Mouse (Mus musculus) neural tube, embryonic 11.5 days (tissue): ENCODE results near the gene Ipo8. TPM values are rescaled to one million over a fixed set of nuclear protein-coding genes. Genes with fewer than 3 reads are reported as not detected.

Experiments
- ATAC-seq: fragments of 200-750 bp; cut with Nextera tagmentation; 2 replicates; pipeline ENCODE4 v1.8.0; 2017; ENCODE audit warnings: moderate number of reproducible peaks, mild to moderate bottlenecking, moderate TSS enrichment, moderate library complexity; ENCODE audit not compliant: insufficient read depth, low FRiP score, low TSS enrichment
- DNase-seq: peaks from one replicate; pipeline ENCODE4 v3.0.0-alpha.2; 2015; ENCODE audit warnings: low spot score
- H3K27ac ChIP-seq: fragments of 300-500 bp; sonication (generic); 2 replicates; pipeline ENCODE4 v1.5.1; 2014; ENCODE audit warnings: low read depth, mild to moderate bottlenecking, low read length
- H3K27me3 ChIP-seq: fragments of 300-500 bp; sonication (generic); 2 replicates; pipeline ENCODE4 v1.6.1; 2014; ENCODE audit warnings: mild to moderate bottlenecking, low read length, mixed read lengths; ENCODE audit not compliant: control insufficient read depth, insufficient read depth
- H3K36me3 ChIP-seq: fragments of 300-500 bp; sonication (generic); 2 replicates; pipeline ENCODE4 v1.6.1; 2014; ENCODE audit warnings: mild to moderate bottlenecking, low read length, moderate library complexity, mixed read lengths; ENCODE audit not compliant: control insufficient read depth, insufficient read depth
- H3K4me1 ChIP-seq: fragments of 300-500 bp; sonication (generic); 2 replicates; pipeline ENCODE4 v1.6.1; 2014; ENCODE audit warnings: low read length, mixed read lengths; ENCODE audit not compliant: control insufficient read depth, insufficient read depth
- H3K4me2 ChIP-seq: fragments of 300-500 bp; sonication (generic); 2 replicates; pipeline ENCODE4 v1.6.1; 2014; ENCODE audit warnings: low read depth, mild to moderate bottlenecking, moderate library complexity
- H3K4me3 ChIP-seq: fragments of 300-500 bp; sonication (generic); 2 replicates; pipeline ENCODE4 v1.5.1; 2014; ENCODE audit warnings: low read depth, low read length
- H3K9ac ChIP-seq: fragments of 300-500 bp; sonication (generic); 2 replicates; pipeline ENCODE4 v1.6.1; 2014; ENCODE audit warnings: mild to moderate bottlenecking, low read length
- H3K9me3 ChIP-seq: fragments of 300-500 bp; sonication (generic); 2 replicates; pipeline ENCODE4 v1.6.1; 2016; ENCODE audit warnings: low read length; ENCODE audit not compliant: control insufficient read depth
- WGBS: fragments of 180-500 bp; shearing (Covaris S2); extraction: QIAGEN DNeasy Blood & Tissue Kit; methylation state at CpG from one replicate; pipeline ENCODE4 v1.1.7; 2014; 5-methylcytosine and 5-hydroxymethylcytosine counted together
- polyA plus RNA-seq: library from polyadenylated mRNA; unstranded; fragments of >200 nt; fragmentation: Nextera tagmentation; extraction: Ambion mirVana; gene quantifications from 2 replicates; pipeline ENCODE4 v1.2.1, GENCODE M21; 2014

The Ipo8 gene
- 25.1 and 28.1 TPM in 2 replicates for polyA plus RNA-seq

DNA sequence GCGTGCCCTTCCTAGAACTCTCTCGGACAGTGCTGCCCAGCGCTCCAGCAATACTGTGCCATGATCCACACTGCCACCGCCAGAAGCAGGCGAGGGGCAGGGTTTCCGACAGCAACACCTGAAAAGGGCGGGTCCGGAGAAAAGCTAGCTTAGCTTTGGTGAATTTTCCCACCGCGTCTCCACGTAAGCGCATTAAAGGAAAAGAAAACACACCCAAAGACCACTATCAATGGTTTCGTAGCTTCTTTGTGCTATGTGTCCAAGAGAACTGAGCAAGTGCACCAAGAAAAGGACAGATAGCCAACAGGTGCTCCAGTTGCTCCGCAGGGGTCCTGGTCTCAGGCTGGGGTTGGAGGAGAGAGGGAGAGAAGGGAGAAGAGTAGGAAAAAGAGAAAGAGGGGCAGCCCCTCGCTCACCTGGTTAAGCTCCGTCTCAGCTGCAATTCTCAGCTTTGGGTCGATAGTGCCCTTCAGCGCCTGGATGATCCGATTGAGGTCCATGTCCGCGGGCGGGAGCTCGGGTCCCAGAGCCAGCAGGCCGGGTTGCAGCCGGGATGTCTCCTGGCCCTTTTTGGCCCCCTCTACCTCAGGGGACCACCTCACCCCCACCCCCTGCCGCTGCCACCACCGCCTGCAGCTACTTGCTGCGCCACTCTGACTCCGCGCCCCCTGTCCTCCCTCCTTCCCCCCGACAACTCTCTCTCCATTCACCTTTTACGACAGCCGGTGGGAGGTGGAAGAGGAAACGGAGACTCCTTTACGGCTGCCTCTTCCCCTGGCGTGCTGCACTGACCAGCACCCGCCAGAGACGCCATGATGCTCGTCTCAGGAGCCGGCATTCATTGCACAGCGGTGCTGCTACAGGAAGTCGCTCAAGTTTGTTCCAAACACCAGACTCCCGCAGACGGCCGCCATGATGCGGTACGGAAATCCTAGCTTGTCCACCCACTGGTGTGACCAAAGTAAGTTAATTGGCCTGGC, at the start of gene Ipo8:
Gene Ipo8 (minus strand): TSS at position 720 of the 980 bp plus-strand sequence.
- H3K4me1 ChIP-seq, result peaks cover 4% of the 10 kb centered on the region; the same call in 1 of the 2 replicates
- no peaks in the 10 kb centered on the region for H3K27me3 ChIP-seq
- H3K27ac ChIP-seq, result no peak within 1 kb of the TSS
- peak within 1 kb of the TSS; percentile 94 for H3K4me2 ChIP-seq
- H3K4me3 ChIP-seq, result peak within 1 kb of the TSS; percentile 83
- ATAC-seq (peak; percentile 97), DNase-seq (peak; percentile 92)
- H3K9me3 ChIP-seq, result no peaks in the 10 kb centered on the region
- no peaks in the 10 kb centered on the region for H3K36me3 ChIP-seq
- WGBS, result 1% methylated on average over 47 of the region's 47 CpGs
- peak within 1 kb of the TSS; percentile 55 for H3K9ac ChIP-seq

DNA sequence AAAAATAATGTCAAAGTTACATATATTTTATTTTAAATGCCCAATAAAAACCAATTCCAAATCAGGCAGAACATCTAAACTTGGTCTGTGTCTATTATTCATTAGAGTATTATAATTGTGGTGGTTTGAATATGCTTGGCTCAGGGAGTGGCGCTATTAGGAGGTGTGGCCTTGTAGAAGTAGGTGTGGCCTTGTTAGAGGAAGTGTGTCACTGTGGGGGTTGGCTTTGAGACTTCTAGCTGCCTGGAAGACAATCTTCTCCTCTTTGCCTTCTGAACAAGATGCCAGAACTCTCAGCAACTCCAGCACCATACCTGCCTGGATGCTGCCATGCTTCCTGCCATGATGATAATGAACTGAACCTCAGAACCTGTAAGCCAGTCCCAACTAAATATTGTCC, 42.6 kb upstream of the Ipo8 start:
- Histone ChIP-seq H3K27ac (no peak overlapping the region), H3K4me1 (no peaks in the 10 kb centered on the region), H3K9me3 (no peaks in the 10 kb centered on the region), H3K4me2 (no peak overlapping the region), H3K36me3 (no peaks in the 10 kb centered on the region), H3K27me3 (no peaks in the 10 kb centered on the region), H3K4me3 (no peak overlapping the region), H3K9ac (no peak overlapping the region)
- 79% methylated on average over 1 of the region's 1 CpGs for WGBS
- DNase-seq (no peak), ATAC-seq (no peak)

DNA sequence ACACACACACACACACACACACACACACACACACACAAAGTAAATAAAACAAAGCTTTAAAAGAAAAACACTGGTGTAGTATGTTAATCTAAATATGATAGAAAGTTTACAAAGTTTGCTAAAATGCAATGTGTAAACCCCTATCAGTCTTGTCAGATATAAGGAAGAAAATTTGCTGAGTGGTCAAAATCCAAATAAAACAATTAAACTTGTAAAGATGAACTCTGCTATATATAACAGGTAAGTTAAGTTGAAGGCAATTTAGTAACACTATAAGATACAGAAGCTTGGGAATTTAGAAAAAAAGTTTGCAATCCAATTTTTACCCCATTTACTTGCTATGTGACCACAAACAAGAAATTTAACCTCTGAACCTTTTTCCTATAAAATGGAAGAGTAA, 14.4 kb upstream of the Ipo8 start:
- H3K4me2 ChIP-seq, result no peak overlapping the region
- no peaks in the 10 kb centered on the region for H3K9me3 ChIP-seq
- no peak overlapping the region for H3K9ac ChIP-seq
- no peaks in the 10 kb centered on the region for H3K4me1 ChIP-seq
- ATAC-seq (no peak), DNase-seq (no peak)
- H3K27me3 ChIP-seq, result no peaks in the 10 kb centered on the region
- H3K36me3 ChIP-seq, result no peaks in the 10 kb centered on the region
- H3K4me3 ChIP-seq, result no peak overlapping the region
- no peak overlapping the region for H3K27ac ChIP-seq

DNA sequence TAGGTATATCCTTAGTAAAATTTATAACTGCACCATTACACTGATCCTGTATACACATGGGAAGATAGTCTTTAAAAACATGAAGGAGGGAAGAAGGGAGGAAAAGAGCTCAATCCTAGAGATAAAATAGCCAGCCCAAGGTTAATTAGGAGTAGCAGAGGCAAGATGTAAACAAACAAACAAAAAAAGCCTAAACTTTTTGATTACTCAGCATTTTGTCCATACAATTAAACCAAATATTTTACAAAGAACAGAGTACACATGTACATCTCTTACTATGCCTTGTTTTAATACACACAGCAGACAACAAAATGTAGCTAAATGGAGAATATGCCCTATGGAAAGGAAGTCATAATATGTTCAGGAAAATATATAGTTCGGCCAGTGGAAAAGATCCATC, 10.5 kb upstream of the Ipo8 start:
- H3K9me3 ChIP-seq, result no peaks in the 10 kb centered on the region
- H3K4me3 ChIP-seq, result no peak overlapping the region
- no peaks in the 10 kb centered on the region for H3K36me3 ChIP-seq
- H3K4me1 ChIP-seq, result no peaks in the 10 kb centered on the region
- no peak overlapping the region for H3K27ac ChIP-seq
- H3K4me2 ChIP-seq, result no peak overlapping the region
- no peak for DNase-seq
- ATAC-seq, result no peak
- 98% methylated on average over 1 of the region's 1 CpGs for WGBS
- H3K9ac ChIP-seq, result no peak overlapping the region
- no peaks in the 10 kb centered on the region for H3K27me3 ChIP-seq

DNA sequence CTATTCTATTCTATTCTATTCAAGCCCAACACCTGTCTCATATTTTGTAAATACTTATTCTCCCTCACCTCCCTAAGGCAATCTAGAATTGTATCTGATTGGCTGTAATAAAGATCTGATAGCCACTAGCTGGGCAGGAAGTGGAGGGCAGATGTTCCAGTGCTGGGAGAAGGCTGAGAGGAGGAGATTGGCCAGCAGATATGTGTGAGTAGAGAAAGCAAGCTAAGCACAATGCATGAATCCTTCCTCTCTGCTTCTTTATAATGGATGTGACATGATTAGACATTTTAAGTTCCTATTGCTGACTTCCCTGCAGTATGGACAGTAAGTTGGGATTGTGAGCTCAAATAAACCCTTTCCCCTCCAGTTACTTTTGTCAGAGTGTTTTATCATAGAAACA, 7.2 kb upstream of the Ipo8 start:
- Histone ChIP-seq H3K27ac (no peak overlapping the region), H3K4me2 (no peak overlapping the region), H3K9ac (no peak overlapping the region), H3K4me1 (no peaks in the 10 kb centered on the region), H3K4me3 (no peak overlapping the region), H3K36me3 (no peaks in the 10 kb centered on the region), H3K27me3 (no peaks in the 10 kb centered on the region), H3K9me3 (no peaks in the 10 kb centered on the region)
- ATAC-seq (no peak), DNase-seq (no peak)

DNA sequence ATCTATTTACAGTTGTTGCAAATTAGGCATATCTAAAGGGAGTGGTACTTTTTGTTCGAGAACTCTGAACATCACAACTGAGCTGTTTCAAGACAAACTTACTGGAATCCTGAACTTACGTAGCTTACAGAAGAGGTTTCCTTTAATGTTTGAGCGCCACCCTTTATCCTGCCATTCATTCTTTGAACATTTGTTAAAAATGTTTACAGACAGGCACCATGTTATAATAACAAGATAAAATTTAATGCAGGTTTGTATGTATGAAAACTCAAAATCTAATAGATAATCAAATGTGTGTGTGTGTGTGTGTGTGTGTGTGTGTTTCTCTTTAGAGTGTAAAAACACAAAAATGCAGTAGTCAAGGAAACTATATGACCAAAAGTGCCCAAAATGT, 458 bp upstream of the Ipo8 start:
- Histone ChIP-seq H3K4me1 (peaks cover 4% of the 10 kb centered on the region; the same call in 1 of the 2 replicates), H3K4me3 (peak overlapping the region; percentile 83), H3K4me2 (peak overlapping the region; percentile 94), H3K27me3 (no peaks in the 10 kb centered on the region), H3K27ac (no peak overlapping the region), H3K9ac (peak overlapping the region; percentile 41; the same call in 1 of the 2 replicates), H3K9me3 (no peaks in the 10 kb centered on the region), H3K36me3 (no peaks in the 10 kb centered on the region)
- DNase-seq (no peak), ATAC-seq (0 out of 2 replicates have a peak, but pooled peaks have one; percentile 1)
- 32% methylated on average over 3 of the region's 3 CpGs for WGBS

DNA sequence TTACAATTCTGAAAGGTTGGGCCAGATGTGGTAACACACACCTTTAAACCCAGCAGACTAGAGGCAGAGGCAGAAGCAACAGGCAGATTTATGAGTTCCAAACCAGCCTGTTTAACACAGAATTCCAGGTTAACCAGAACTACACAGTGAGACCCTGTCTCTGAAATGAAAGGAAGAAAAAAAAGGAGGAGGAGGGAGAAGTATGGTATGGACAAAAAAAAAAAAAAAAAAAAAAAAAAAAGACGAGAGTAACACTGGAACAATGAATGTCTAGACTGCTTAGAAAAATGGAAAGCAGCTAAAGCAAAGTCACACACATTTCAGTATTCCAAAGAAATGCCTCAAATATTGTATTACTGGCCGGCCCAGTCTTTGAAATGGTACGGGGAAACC, 916 bp downstream of the Ipo8 start:
- H3K27ac ChIP-seq, result no peak overlapping the region
- H3K4me1 ChIP-seq, result peaks cover 4% of the 10 kb centered on the region; the same call in 1 of the 2 replicates
- H3K36me3 ChIP-seq, result no peaks in the 10 kb centered on the region
- DNase-seq (no peak), ATAC-seq (no peak)
- H3K9ac ChIP-seq, result peak overlapping the region; percentile 55
- H3K27me3 ChIP-seq, result no peaks in the 10 kb centered on the region
- WGBS, result 1% methylated on average over 3 of the region's 3 CpGs
- H3K4me3 ChIP-seq, result peak overlapping the region; percentile 83
- H3K9me3 ChIP-seq, result no peaks in the 10 kb centered on the region
- H3K4me2 ChIP-seq, result peak overlapping the region; percentile 94

DNA sequence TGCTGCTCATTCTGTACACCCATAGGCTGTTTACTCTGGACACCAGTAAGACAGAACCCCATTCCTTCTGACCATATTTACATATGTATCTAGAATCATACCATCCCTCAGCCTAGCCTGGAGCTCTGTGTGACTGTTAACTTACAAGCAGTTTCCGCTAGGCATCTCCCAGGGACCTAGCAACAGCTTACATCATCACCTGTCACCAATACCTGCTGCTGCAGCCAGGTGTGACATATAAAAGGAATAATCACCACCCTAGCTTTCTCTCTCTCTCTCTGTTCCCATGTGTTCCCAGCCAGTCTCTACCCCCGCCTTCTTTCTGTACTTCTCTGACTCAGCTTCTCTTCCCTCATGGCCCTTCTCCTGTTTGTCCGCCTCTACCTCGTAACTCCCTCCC, 5.1 kb downstream of the Ipo8 start:
- ATAC-seq, result no peak
- 92% methylated on average over 4 of the region's 4 CpGs for WGBS

More for the DNA sequence above, 5.1 kb downstream of the Ipo8 start:
- Histone ChIP-seq H3K4me1 (peaks cover 4% of the 10 kb centered on the region; the same call in 1 of the 2 replicates), H3K4me2 (no peak overlapping the region), H3K9ac (no peak overlapping the region), H3K4me3 (no peak overlapping the region), H3K36me3 (no peaks in the 10 kb centered on the region), H3K27ac (no peak overlapping the region), H3K9me3 (no peaks in the 10 kb centered on the region), H3K27me3 (no peaks in the 10 kb centered on the region)
- DNase-seq, result no peak
